Mouse (Mus musculus) gastrocnemius, postnatal 10 days (tissue): Measurements from ENCODE around the gene Olfr482. TPM values are rescaled to one million over a fixed set of nuclear protein-coding genes. Genes with fewer than 3 reads are reported as not detected.

Experiments
- DNase-seq: peaks from one replicate; pipeline ENCODE4 v3.0.0; 2021; ENCODE audit warnings: mixed read lengths
- long read RNA-seq, 2 experiments: library from polyadenylated mRNA; stranded (forward); transcript quantifications; one replicate each; pipeline ENCODE4 v2.0.0; 2021
- total RNA-seq, 2 experiments: library from RNA; stranded (reverse); gene quantifications; 2 replicates each; pipeline ENCODE4 v1.2.3; 2021

Olfr482 gene
- total RNA-seq: 1 to 10 TPM in 1 of 2 experiments, under 1 TPM in 1; 0.63 to 1.0 TPM
- long read RNA-seq, experiment 1: 0 reads
- long read RNA-seq, experiment 2: 0 reads

- DNase-seq: no peak
These were observed at the start of gene Olfr482 for GRCm38 (mm10) chr7:108097486-108097885. TSS of gene Olfr482 (minus strand) at chr7:108097586.

GRCm38 (mm10) chr7:108127349-108127748 lies 30.0 kb upstream of the Olfr482 start, which contains the start of gene Olfr484:
TSS of gene Olfr484 (minus strand) at chr7:108127449.
- DNase-seq: no peak

GRCm38 (mm10) chr7:108121416-108121815 lies 24.0 kb upstream of the Olfr482 start:
- DNase-seq: no peak

- DNase-seq: no peak
These were observed 23.3 kb upstream of the Olfr482 start for GRCm38 (mm10) chr7:108120681-108121080.

- no peak for DNase-seq
These were observed 3.2 kb upstream of the Olfr482 start, which contains the start of gene Olfr483 for GRCm38 (mm10) chr7:108100549-108100948. TSS of gene Olfr483 (plus strand) at chr7:108100849.

- DNase-seq: no peak
These were observed 17.8 kb downstream of the Olfr482 start, which contains the start of gene Olfr481 for GRCm38 (mm10) chr7:108079555-108079954. TSS of gene Olfr481 (plus strand) at chr7:108079855.

GRCm38 (mm10) chr7:108067246-108067645 lies 30.1 kb downstream of the Olfr482 start, which contains the start of gene Olfr480:
TSS of gene Olfr480 (minus strand) at chr7:108067346.
- DNase-seq: no peak

GRCm38 (mm10) chr7:108050393-108050792 lies 47.0 kb downstream of the Olfr482 start, which contains the start of gene Olfr479:
TSS of gene Olfr479 (plus strand) at chr7:108050693.
- no peak for DNase-seq

Other genes starting within 250 kb of the Olfr482 start
- gene Olfr472, start 199.7 kb downstream of the Olfr482 start, total RNA-seq: under 1 TPM in 1 of 2 experiments, not detected in 1; 0.05 TPM
- not detected for gene Olfr473, start 167.1 kb downstream of the Olfr482 start, total RNA-seq
- not detected for gene Olfr474, start 142.9 kb downstream of the Olfr482 start, total RNA-seq
- not detected for gene Olfr476, start 132.8 kb downstream of the Olfr482 start, total RNA-seq
- gene Olfr477, start 110.9 kb downstream of the Olfr482 start, total RNA-seq: not detected
- gene Olfr478, start 63.6 kb downstream of the Olfr482 start, total RNA-seq: not detected
- gene Olfr479, start 46.9 kb downstream of the Olfr482 start, total RNA-seq: not detected
- gene Olfr480, start 30.2 kb downstream of the Olfr482 start, total RNA-seq: not detected
- not detected for gene Olfr481, start 17.7 kb downstream of the Olfr482 start, total RNA-seq
- gene Olfr483, start 3.3 kb upstream of the Olfr482 start, total RNA-seq: not detected
- gene Olfr484, start 29.9 kb upstream of the Olfr482 start, total RNA-seq: not detected
- not detected for gene Olfr485, start 62.3 kb upstream of the Olfr482 start, total RNA-seq
- gene Olfr486, start 75.2 kb upstream of the Olfr482 start, total RNA-seq: not detected
- not detected for gene Olfr487, start 117.0 kb upstream of the Olfr482 start, total RNA-seq
- not detected for gene Olfr488, start 160.8 kb upstream of the Olfr482 start, total RNA-seq
- gene Olfr490, start 191.3 kb upstream of the Olfr482 start, total RNA-seq: not detected
- gene Olfr491, start 215.9 kb upstream of the Olfr482 start, total RNA-seq: not detected
- not detected for gene Olfr492, start 226.1 kb upstream of the Olfr482 start, total RNA-seq
- gene Olfr493, start 249.4 kb upstream of the Olfr482 start, total RNA-seq: not detected